Mouse (Mus musculus) kidney, embryonic 16.5 days (tissue): ENCODE data around the gene Serping1. TPM values are rescaled to one million over a fixed set of nuclear protein-coding genes. Genes with fewer than 3 reads are reported as not detected.

Experiments
- ATAC-seq: fragments of 200-750 bp; cut with Nextera tagmentation; 2 replicates; pipeline ENCODE4 v1.8.0; 2017; ENCODE audit warnings: moderate TSS enrichment; ENCODE audit not compliant: low FRiP score, low TSS enrichment
- H3K27ac ChIP-seq: fragments of 300-500 bp; sonication (generic); 2 replicates; pipeline ENCODE4 v1.5.1; 2014; ENCODE audit warnings: low read length
- H3K27me3 ChIP-seq: fragments of 300-500 bp; sonication (generic); 2 replicates; pipeline ENCODE4 v1.6.1; 2014; ENCODE audit warnings: low read length, control low read depth, mixed read lengths; ENCODE audit not compliant: insufficient read depth
- H3K36me3 ChIP-seq: fragments of 300-500 bp; sonication (generic); 2 replicates; pipeline ENCODE4 v1.6.1; 2014; ENCODE audit warnings: low read length, control low read depth, mixed read lengths; ENCODE audit not compliant: insufficient read depth
- H3K4me1 ChIP-seq: fragments of 300-500 bp; sonication (generic); 2 replicates; pipeline ENCODE4 v1.6.1; 2014; ENCODE audit warnings: low read length, control low read depth, mixed read lengths; ENCODE audit not compliant: insufficient read depth
- H3K4me2 ChIP-seq: fragments of 300-500 bp; sonication (generic); replicated peaks from 2 replicates; pipeline ENCODE4 v1.6.1; 2014; ENCODE audit warnings: low read depth, low read length
- H3K4me3 ChIP-seq: fragments of 300-500 bp; sonication (generic); 2 replicates; pipeline ENCODE4 v1.5.1; 2014; ENCODE audit warnings: mild to moderate bottlenecking, low read length
- H3K9ac ChIP-seq: fragments of 300-500 bp; sonication (generic); replicated peaks from 2 replicates; pipeline ENCODE4 v1.6.1; 2014; ENCODE audit warnings: low read length
- H3K9me3 ChIP-seq: fragments of 300-500 bp; sonication (generic); 2 replicates; pipeline ENCODE4 v1.6.1; 2016; ENCODE audit warnings: low read length, control low read depth
- WGBS: fragments of 180-500 bp; shearing (Covaris S2); extraction: QIAGEN DNeasy Blood & Tissue Kit; methylation state at CpG from one replicate; pipeline ENCODE4 v1.1.7; 2014; 5-methylcytosine and 5-hydroxymethylcytosine counted together
- polyA plus RNA-seq: library from polyadenylated mRNA; unstranded; fragments of >200 nt; fragmentation: Nextera tagmentation; extraction: Ambion mirVana; gene quantifications from 2 replicates; pipeline ENCODE4 v1.2.1, GENCODE M21; 2015

Gene Serping1
- polyA plus RNA-seq, 1 experiment from 2014 or later = 115 TPM

DNA sequence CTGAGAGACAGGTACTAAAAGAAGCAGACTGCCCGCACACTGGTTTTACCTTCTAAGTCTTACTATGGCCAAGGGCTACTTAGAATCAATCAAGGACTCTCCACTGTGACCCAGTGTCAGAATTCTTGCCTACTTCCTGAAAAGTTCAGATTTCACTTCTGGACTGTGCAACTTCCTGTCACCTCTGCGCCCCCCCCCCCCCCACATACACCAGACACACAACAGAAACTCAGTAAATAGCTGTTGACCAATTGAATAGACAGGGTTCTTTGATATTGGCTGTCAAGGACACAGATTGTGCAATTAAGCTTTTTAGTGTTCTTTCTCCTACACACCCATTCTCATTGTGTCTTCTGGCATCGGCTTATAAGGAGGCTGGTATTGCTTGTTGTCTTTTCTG, 13.1 kb upstream of the Serping1 start:
- no peak for ATAC-seq
- no peaks in the 10 kb centered on the region for H3K27me3 ChIP-seq
- 75% methylated on average over 3 of the region's 3 CpGs for WGBS
- no peaks in the 10 kb centered on the region for H3K36me3 ChIP-seq
- no peak overlapping the region for H3K4me2 ChIP-seq
- H3K9ac ChIP-seq = no peak overlapping the region
- 0 out of 2 replicates have a peak, but pooled peaks cover 3% of the 10 kb centered on the region for H3K4me1 ChIP-seq
- H3K27ac ChIP-seq = no peak overlapping the region
- no peak overlapping the region for H3K4me3 ChIP-seq
- no peaks in the 10 kb centered on the region for H3K9me3 ChIP-seq

- ATAC-seq = 0 out of 2 replicates have a peak, but pooled peaks have one; percentile 46
- Histone ChIP-seq H3K27me3 (no peaks in the 10 kb centered on the region), H3K4me3 (no peak overlapping the region), H3K9me3 (no peaks in the 10 kb centered on the region), H3K27ac (peak overlapping the region; percentile 51), H3K4me2 (no peak overlapping the region), H3K9ac (no peak overlapping the region), H3K4me1 (0 out of 2 replicates have a peak, but pooled peaks cover 3% of the 10 kb centered on the region), H3K36me3 (no peaks in the 10 kb centered on the region)
- 67% methylated on average over 3 of the region's 3 CpGs for WGBS
Measured at GRCm38 (mm10) chr2:84783840-84784566, 8.8 kb upstream of the Serping1 start.

- ATAC-seq = no peak
- WGBS = 81% methylated on average over 1 of the region's 1 CpGs
- Histone ChIP-seq H3K9me3 (no peaks in the 10 kb centered on the region), H3K9ac (no peak overlapping the region), H3K27ac (peak overlapping the region; percentile 31; the same call in 1 of the 2 replicates), H3K4me3 (no peak overlapping the region), H3K4me2 (no peak overlapping the region), H3K27me3 (no peaks in the 10 kb centered on the region), H3K36me3 (no peaks in the 10 kb centered on the region), H3K4me1 (0 out of 2 replicates have a peak, but pooled peaks cover 3% of the 10 kb centered on the region)
Measured at GRCm38 (mm10) chr2:84783315-84783714, 8.1 kb upstream of the Serping1 start.

DNA sequence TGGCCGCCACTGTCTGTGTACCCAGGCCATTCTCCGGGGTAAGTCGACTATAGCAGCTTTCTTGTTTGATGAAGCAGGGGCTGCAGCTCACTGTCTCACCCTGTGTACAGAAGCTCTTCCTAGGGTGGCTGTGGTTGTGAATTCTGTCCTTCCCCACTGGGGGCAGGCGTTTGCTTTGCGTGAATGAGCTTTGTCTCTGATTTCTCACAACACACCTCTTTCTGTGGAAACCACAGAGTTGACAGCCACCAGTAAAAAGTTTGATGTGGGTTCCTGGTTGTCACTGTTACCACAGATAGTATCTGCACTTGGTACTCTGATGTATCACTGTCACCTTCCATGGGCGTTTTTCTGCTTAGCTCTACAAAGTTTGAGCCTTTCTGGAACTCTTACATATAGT, 4.0 kb upstream of the Serping1 start:
- Histone ChIP-seq H3K27ac (no peak overlapping the region), H3K36me3 (no peaks in the 10 kb centered on the region), H3K4me2 (no peak overlapping the region), H3K27me3 (no peaks in the 10 kb centered on the region), H3K4me1 (peaks cover 15% of the 10 kb centered on the region), H3K9ac (no peak overlapping the region), H3K9me3 (no peaks in the 10 kb centered on the region), H3K4me3 (no peak overlapping the region)
- ATAC-seq = no peak
- WGBS = 63% methylated on average over 6 of the region's 6 CpGs

DNA sequence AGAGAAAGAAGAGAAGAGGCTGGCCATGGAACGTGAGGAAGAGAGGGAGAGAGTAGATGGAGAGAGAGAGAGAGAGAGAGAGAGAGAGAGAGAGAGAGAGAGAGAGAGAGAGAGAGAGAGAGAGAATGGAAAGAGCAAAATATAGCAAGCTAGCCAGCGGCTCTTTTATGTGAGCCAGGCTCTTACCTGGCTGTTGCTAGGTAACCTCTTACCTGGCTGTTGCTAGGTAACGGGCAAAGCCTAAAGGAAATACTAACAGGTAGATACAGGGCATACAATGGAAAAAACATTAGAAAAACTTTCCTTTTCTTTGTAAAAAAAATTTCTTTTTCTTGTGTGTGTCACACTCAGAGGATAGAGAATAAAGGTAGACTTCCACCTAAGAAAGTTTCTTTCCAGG, 2.5 kb upstream of the Serping1 start:
- Histone ChIP-seq H3K4me3 (no peak overlapping the region), H3K4me1 (peaks cover 13% of the 10 kb centered on the region), H3K9me3 (no peaks in the 10 kb centered on the region), H3K36me3 (no peaks in the 10 kb centered on the region), H3K4me2 (no peak overlapping the region), H3K27me3 (no peaks in the 10 kb centered on the region), H3K9ac (no peak overlapping the region), H3K27ac (no peak overlapping the region)
- ATAC-seq = no peak
- 59% methylated on average over 3 of the region's 3 CpGs for WGBS

GRCm38 (mm10) chr2:84775665-84776064, 421 bp upstream of the Serping1 start:
- Histone ChIP-seq H3K4me2 (no peak overlapping the region), H3K27ac (peak overlapping the region; percentile 74), H3K4me3 (no peak overlapping the region), H3K9me3 (no peaks in the 10 kb centered on the region), H3K9ac (no peak overlapping the region), H3K36me3 (no peaks in the 10 kb centered on the region), H3K27me3 (no peaks in the 10 kb centered on the region), H3K4me1 (peaks cover 13% of the 10 kb centered on the region)
- 67% methylated on average over 6 of the region's 6 CpGs for WGBS
- no peak for ATAC-seq

DNA sequence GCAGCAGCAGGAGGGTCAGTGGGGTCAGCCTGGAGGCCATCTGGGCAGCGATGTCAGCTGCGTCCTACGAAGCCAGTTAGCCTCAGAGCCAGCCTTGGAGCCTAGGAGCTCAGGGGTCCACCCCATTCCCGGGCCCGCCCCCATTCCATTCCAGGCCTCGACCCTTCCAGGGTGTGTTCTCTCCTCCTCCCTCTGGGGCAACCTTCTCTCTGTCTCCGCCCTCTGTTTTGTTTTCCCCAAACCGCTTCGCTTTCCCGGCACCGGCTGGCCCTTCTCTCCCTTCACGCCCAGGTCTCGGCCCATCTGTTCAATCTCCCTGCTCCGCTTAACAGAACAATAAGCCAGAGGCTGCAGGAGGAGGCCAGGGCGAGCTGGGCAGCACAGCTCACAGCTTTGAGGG, 493 bp downstream of the Serping1 start:
- Histone ChIP-seq H3K4me3 (peak overlapping the region; percentile 49), H3K4me2 (peak overlapping the region; percentile 65), H3K27me3 (no peaks in the 10 kb centered on the region), H3K9ac (peak overlapping the region; percentile 72), H3K4me1 (peaks cover 13% of the 10 kb centered on the region), H3K36me3 (no peaks in the 10 kb centered on the region; the same call in 1 of the 2 replicates), H3K9me3 (no peaks in the 10 kb centered on the region), H3K27ac (peak overlapping the region; percentile 81)
- peak; percentile 97 for ATAC-seq
- 2% methylated on average over 14 of the region's 15 CpGs for WGBS

GRCm38 (mm10) chr2:84773195-84773594, 2.0 kb downstream of the Serping1 start:
- H3K4me1 ChIP-seq = peaks cover 13% of the 10 kb centered on the region
- H3K9ac ChIP-seq = no peak overlapping the region
- no peaks in the 10 kb centered on the region; the same call in 1 of the 2 replicates for H3K36me3 ChIP-seq
- H3K27ac ChIP-seq = no peak overlapping the region
- no peak overlapping the region for H3K4me2 ChIP-seq
- no peaks in the 10 kb centered on the region for H3K27me3 ChIP-seq
- ATAC-seq = no peak
- WGBS = 76% methylated on average over 5 of the region's 5 CpGs
- H3K4me3 ChIP-seq = no peak overlapping the region
- H3K9me3 ChIP-seq = no peaks in the 10 kb centered on the region

DNA sequence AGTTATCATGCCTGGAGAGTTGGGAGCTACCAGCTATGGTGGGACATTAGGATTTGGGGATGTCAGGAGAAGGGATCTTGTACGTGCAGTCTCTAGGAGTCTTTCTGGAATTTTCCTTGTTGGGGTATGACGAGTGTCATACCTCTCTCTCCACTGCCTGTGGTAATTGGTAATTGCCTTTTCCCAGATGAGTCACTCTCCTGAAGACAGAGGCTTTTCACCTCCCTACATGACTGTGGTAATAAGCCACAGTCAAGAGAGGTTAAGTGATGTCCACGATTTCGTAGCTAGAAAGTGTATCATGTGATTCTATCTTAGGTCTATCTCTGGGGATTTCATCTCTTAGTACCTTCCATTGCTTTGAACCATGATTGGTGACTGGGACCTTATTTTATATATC, 2.8 kb downstream of the Serping1 start:
- Histone ChIP-seq H3K4me3 (no peak overlapping the region), H3K27ac (no peak overlapping the region), H3K27me3 (no peaks in the 10 kb centered on the region), H3K9ac (no peak overlapping the region), H3K36me3 (no peaks in the 10 kb centered on the region; the same call in 1 of the 2 replicates), H3K4me1 (peaks cover 13% of the 10 kb centered on the region), H3K4me2 (no peak overlapping the region), H3K9me3 (no peaks in the 10 kb centered on the region)
- 92% methylated on average over 4 of the region's 4 CpGs for WGBS
- ATAC-seq = no peak

DNA sequence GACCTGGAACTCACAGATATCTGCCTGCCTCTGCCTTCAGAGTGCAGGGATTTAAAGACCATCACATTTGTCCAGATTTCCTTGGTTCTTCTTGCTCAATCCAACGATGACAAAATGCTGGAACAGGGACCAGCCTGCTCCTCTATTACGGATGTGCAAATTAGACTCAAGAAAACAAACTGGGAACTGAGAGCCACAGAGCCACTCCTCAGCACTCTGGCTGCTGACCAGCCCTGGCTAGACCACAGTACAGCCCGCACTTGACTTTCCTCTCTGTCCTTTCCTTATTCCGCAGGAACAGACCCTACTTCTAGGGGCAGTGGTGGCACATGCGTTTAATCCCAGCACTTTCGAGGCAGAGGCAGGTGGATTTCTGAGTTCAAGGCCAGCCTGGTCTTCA, 4.7 kb downstream of the Serping1 start:
- H3K4me1 ChIP-seq = peaks cover 12% of the 10 kb centered on the region
- 77% methylated on average over 6 of the region's 6 CpGs for WGBS
- H3K4me2 ChIP-seq = no peak overlapping the region
- no peaks in the 10 kb centered on the region for H3K9me3 ChIP-seq
- H3K36me3 ChIP-seq = no peaks in the 10 kb centered on the region; the same call in 1 of the 2 replicates
- no peak overlapping the region for H3K4me3 ChIP-seq
- no peak for ATAC-seq
- no peaks in the 10 kb centered on the region for H3K27me3 ChIP-seq
- no peak overlapping the region for H3K9ac ChIP-seq
- H3K27ac ChIP-seq = no peak overlapping the region
